Mouse (Mus musculus): Measurements from ENCODE around the gene Gclc.

DNA sequence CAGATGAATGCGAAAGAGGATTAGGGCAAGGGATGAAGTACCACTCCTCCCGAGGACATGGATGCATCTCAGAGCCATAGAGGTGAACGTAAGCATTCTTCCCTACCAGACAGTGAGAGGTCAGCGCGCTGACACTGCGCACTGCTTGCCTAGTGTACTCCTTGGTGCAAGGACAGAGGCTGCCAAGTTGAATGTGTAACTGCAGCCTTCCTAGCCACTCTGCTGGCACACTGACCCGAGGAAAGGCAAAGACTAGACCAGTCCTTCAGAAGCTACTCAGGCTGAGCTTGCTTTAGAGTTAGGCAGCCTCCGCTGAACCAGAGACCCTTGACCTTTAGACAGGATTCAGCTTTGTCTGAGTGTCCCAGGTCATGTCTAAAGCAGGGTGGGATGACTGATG is 11.9 kb downstream of the Gclc start:
- TF ChIP-seq CTCF (IDR thresholded peaks at IDR 0.05; ENCODE audit: borderline replicate concordance, extremely low read depth, insufficient read depth, insufficient read length) = no peak
- TF ChIP-seq POLR2A (IDR thresholded peaks at IDR 0.05; ENCODE audit: borderline replicate concordance, extremely low read depth, insufficient read depth, insufficient read length, poor library complexity, severe bottlenecking) = no peak

Measured in brain, embryonic 14.5 days (tissue).